Mouse (Mus musculus) liver, embryonic 15.5 days (tissue): ENCODE measurements at regions not wholly inside any gene's neighbourhood (a gene's known extent, or its start where the extent isn't known, plus 50 kb on each side); places are given as distances from the start of the nearest gene placed in this dataset.

Experiments
- ATAC-seq: fragments of 200-750 bp; cut with Nextera tagmentation; 2 replicates; pipeline ENCODE4 v1.8.0; 2017; ENCODE audit warnings: moderate number of reproducible peaks, mild to moderate bottlenecking, moderate library complexity; ENCODE audit not compliant: insufficient read depth
- H3K27ac ChIP-seq: fragments of 300-500 bp; sonication (generic); replicated peaks from 2 replicates; pipeline ENCODE4 v1.5.1; 2015; ENCODE audit warnings: mild to moderate bottlenecking, inconsistent platforms
- H3K27me3 ChIP-seq: fragments of 300-500 bp; sonication (generic); 2 replicates; pipeline ENCODE4 v1.6.1; 2015; ENCODE audit warnings: mild to moderate bottlenecking, inconsistent platforms
- H3K36me3 ChIP-seq: fragments of 300-500 bp; sonication (generic); replicated peaks from 2 replicates; pipeline ENCODE4 v1.6.1; 2015; ENCODE audit warnings: moderate library complexity, mild to moderate bottlenecking, inconsistent platforms
- H3K4me1 ChIP-seq: fragments of 300-500 bp; sonication (generic); replicated peaks from 2 replicates; pipeline ENCODE4 v1.6.1; 2015; ENCODE audit warnings: inconsistent platforms
- H3K4me2 ChIP-seq: fragments of 300-500 bp; sonication (generic); 2 replicates; pipeline ENCODE4 v1.6.1; 2015; ENCODE audit warnings: moderate library complexity, mild to moderate bottlenecking, inconsistent platforms
- H3K4me3 ChIP-seq: fragments of 300-500 bp; sonication (generic); replicated peaks from 2 replicates; pipeline ENCODE4 v1.5.1; 2015; ENCODE audit warnings: mild to moderate bottlenecking, inconsistent platforms
- H3K9ac ChIP-seq: fragments of 300-500 bp; sonication (generic); 2 replicates; pipeline ENCODE4 v1.6.1; 2015; ENCODE audit warnings: moderate library complexity, mild to moderate bottlenecking, inconsistent platforms
- H3K9me3 ChIP-seq: fragments of 300-500 bp; sonication (generic); replicated peaks from 2 replicates; pipeline ENCODE4 v1.6.1; 2016; ENCODE audit warnings: inconsistent platforms
- WGBS: fragments of 180-500 bp; shearing (Covaris S2); methylation state at CpG from one replicate; pipeline ENCODE4 v1.1.7; 2015; ENCODE audit warnings: mixed read lengths; ENCODE audit not compliant: insufficient replicate concordance; 5-methylcytosine and 5-hydroxymethylcytosine counted together

GRCm38 (mm10) chr6:143439484-143439883 is 272.5 kb downstream of the Etnk1 start:
- no peaks in the 10 kb centered on the region for H3K27me3 ChIP-seq
- no peak overlapping the region for H3K4me2 ChIP-seq
- H3K9me3 ChIP-seq, result no peaks in the 10 kb centered on the region
- H3K4me1 ChIP-seq, result no peaks in the 10 kb centered on the region
- ATAC-seq, result no peak
- no peak overlapping the region for H3K9ac ChIP-seq
- H3K27ac ChIP-seq, result no peak overlapping the region
- no peak overlapping the region for H3K4me3 ChIP-seq
- 72% methylated on average over 10 of the region's 10 CpGs for WGBS
- no peaks in the 10 kb centered on the region for H3K36me3 ChIP-seq

GRCm38 (mm10) chr6:143440237-143440950 is 273.4 kb downstream of the Etnk1 start:
- Histone ChIP-seq H3K4me3 (no peak overlapping the region), H3K27me3 (no peaks in the 10 kb centered on the region), H3K4me2 (no peak overlapping the region), H3K9me3 (no peaks in the 10 kb centered on the region), H3K27ac (no peak overlapping the region), H3K36me3 (no peaks in the 10 kb centered on the region), H3K9ac (no peak overlapping the region), H3K4me1 (no peaks in the 10 kb centered on the region)
- ATAC-seq, result no peak
- 61% methylated on average over 15 of the region's 15 CpGs for WGBS

GRCm38 (mm10) chr6:143442361-143442760 is 275.3 kb downstream of the Etnk1 start:
- Histone ChIP-seq H3K36me3 (no peaks in the 10 kb centered on the region), H3K4me2 (no peak overlapping the region), H3K4me1 (no peaks in the 10 kb centered on the region), H3K4me3 (no peak overlapping the region), H3K9ac (no peak overlapping the region), H3K27me3 (no peaks in the 10 kb centered on the region), H3K9me3 (no peaks in the 10 kb centered on the region), H3K27ac (no peak overlapping the region)
- 62% methylated on average over 8 of the region's 8 CpGs for WGBS
- ATAC-seq, result no peak

GRCm38 (mm10) chr6:143443446-143443845 is 276.4 kb downstream of the Etnk1 start:
- Histone ChIP-seq H3K27ac (no peak overlapping the region), H3K9ac (no peak overlapping the region), H3K9me3 (no peaks in the 10 kb centered on the region), H3K27me3 (no peaks in the 10 kb centered on the region), H3K4me2 (no peak overlapping the region), H3K4me3 (no peak overlapping the region), H3K36me3 (no peaks in the 10 kb centered on the region), H3K4me1 (no peaks in the 10 kb centered on the region)
- no peak for ATAC-seq
- 75% methylated on average over 6 of the region's 6 CpGs for WGBS

- Histone ChIP-seq H3K4me3 (no peak overlapping the region), H3K4me2 (no peak overlapping the region), H3K9me3 (no peaks in the 10 kb centered on the region), H3K4me1 (no peaks in the 10 kb centered on the region), H3K27ac (no peak overlapping the region), H3K9ac (no peak overlapping the region), H3K27me3 (no peaks in the 10 kb centered on the region), H3K36me3 (no peaks in the 10 kb centered on the region)
- ATAC-seq, result no peak
- WGBS, result 68% methylated on average over 3 of the region's 3 CpGs
Measured at GRCm38 (mm10) chr6:143444782-143445181, 277.8 kb downstream of the Etnk1 start.

GRCm38 (mm10) chr6:143445834-143446552 is 279.0 kb downstream of the Etnk1 start:
- Histone ChIP-seq H3K4me2 (no peak overlapping the region), H3K36me3 (no peaks in the 10 kb centered on the region)

GRCm38 (mm10) chr6:143447060-143447459 is 280.0 kb downstream of the Etnk1 start:
- ATAC-seq, result no peak
- Histone ChIP-seq H3K27ac (no peak overlapping the region), H3K9me3 (0 out of 2 replicates have a peak, but pooled peaks cover 2% of the 10 kb centered on the region), H3K9ac (no peak overlapping the region), H3K4me3 (no peak overlapping the region), H3K4me1 (no peaks in the 10 kb centered on the region), H3K36me3 (no peaks in the 10 kb centered on the region), H3K27me3 (no peaks in the 10 kb centered on the region), H3K4me2 (no peak overlapping the region)
- WGBS, result 65% methylated on average over 5 of the region's 5 CpGs

More at GRCm38 (mm10) chr6:143445834-143446552, 279.0 kb downstream of the Etnk1 start:
- H3K9ac ChIP-seq, result no peak overlapping the region
- no peaks in the 10 kb centered on the region for H3K4me1 ChIP-seq
- 55% methylated on average over 13 of the region's 13 CpGs for WGBS
- H3K4me3 ChIP-seq, result no peak overlapping the region
- no peak for ATAC-seq
- H3K27me3 ChIP-seq, result no peaks in the 10 kb centered on the region
- H3K9me3 ChIP-seq, result 0 out of 2 replicates have a peak, but pooled peaks cover under 1% of the 10 kb centered on the region
- H3K27ac ChIP-seq, result no peak overlapping the region

GRCm38 (mm10) chr6:143449071-143449470 is 282.1 kb downstream of the Etnk1 start:
- Histone ChIP-seq H3K36me3 (no peaks in the 10 kb centered on the region), H3K4me1 (no peaks in the 10 kb centered on the region), H3K4me2 (no peak overlapping the region), H3K27me3 (no peaks in the 10 kb centered on the region), H3K9me3 (0 out of 2 replicates have a peak, but pooled peaks cover 2% of the 10 kb centered on the region), H3K27ac (no peak overlapping the region), H3K9ac (no peak overlapping the region), H3K4me3 (no peak overlapping the region)
- no peak for ATAC-seq
- 72% methylated on average over 4 of the region's 4 CpGs for WGBS

- H3K27ac ChIP-seq, result no peak overlapping the region
- no peak overlapping the region for H3K4me3 ChIP-seq
- ATAC-seq, result no peak
- 57% methylated on average over 6 of the region's 6 CpGs for WGBS
- H3K4me2 ChIP-seq, result no peak overlapping the region
- H3K27me3 ChIP-seq, result no peaks in the 10 kb centered on the region
- no peaks in the 10 kb centered on the region for H3K36me3 ChIP-seq
- no peak overlapping the region for H3K9ac ChIP-seq
- H3K9me3 ChIP-seq, result 0 out of 2 replicates have a peak, but pooled peaks cover 2% of the 10 kb centered on the region
- no peaks in the 10 kb centered on the region for H3K4me1 ChIP-seq
Measured at GRCm38 (mm10) chr6:143451869-143452268, 284.8 kb downstream of the Etnk1 start.

GRCm38 (mm10) chr6:143454695-143455218 is 287.7 kb downstream of the Etnk1 start:
- H3K9ac ChIP-seq, result no peak overlapping the region
- no peaks in the 10 kb centered on the region for H3K27me3 ChIP-seq
- H3K27ac ChIP-seq, result no peak overlapping the region
- H3K4me2 ChIP-seq, result no peak overlapping the region
- ATAC-seq, result no peak
- 61% methylated on average over 9 of the region's 9 CpGs for WGBS
- H3K9me3 ChIP-seq, result 0 out of 2 replicates have a peak, but pooled peaks cover 2% of the 10 kb centered on the region
- no peaks in the 10 kb centered on the region for H3K36me3 ChIP-seq
- no peaks in the 10 kb centered on the region for H3K4me1 ChIP-seq
- no peak overlapping the region for H3K4me3 ChIP-seq

- Histone ChIP-seq H3K27me3 (no peaks in the 10 kb centered on the region), H3K4me1 (no peaks in the 10 kb centered on the region), H3K36me3 (no peaks in the 10 kb centered on the region), H3K9me3 (no peaks in the 10 kb centered on the region), H3K4me2 (no peak overlapping the region), H3K27ac (no peak overlapping the region), H3K9ac (no peak overlapping the region), H3K4me3 (no peak overlapping the region)
- no peak for ATAC-seq
- WGBS, result 61% methylated on average over 12 of the region's 12 CpGs
Measured at GRCm38 (mm10) chr6:143464907-143465537, 298.0 kb downstream of the Etnk1 start.
